Mouse (Mus musculus): ENCODE measurements around the gene Kcna10.

- TF ChIP-seq CTCF (IDR thresholded peaks at IDR 0.05; ENCODE audit: control insufficient read depth, insufficient read depth, insufficient read length) (no peak), USF1 (IDR thresholded peaks at IDR 0.05; ENCODE audit: low read depth) (no peak), MAX (IDR thresholded peaks at IDR 0.05) (no peak), MYOD1 (IDR thresholded peaks at IDR 0.05; ENCODE audit: control insufficient read depth, insufficient read length, low read depth) (no peak), MYOG (IDR thresholded peaks at IDR 0.05; ENCODE audit: control insufficient read depth, extremely low read depth, insufficient read length) (no peak), CEBPB (IDR thresholded peaks at IDR 0.05; ENCODE audit: low read depth) (no peak)
Observed at GRCm38 (mm10) chr3:107205170-107205569, 22.3 kb downstream of the Kcna10 start.
